Mouse (Mus musculus): ENCODE data around the gene Tent2. TPM values are rescaled to one million over a fixed set of nuclear protein-coding genes. Genes with fewer than 3 reads are reported as not detected.

Gene Tent2
- polyA plus RNA-seq, 1 experiment from 2014 or later: 57.1 TPM

GRCm38 (mm10) chr13:93138059-93138458 is 54.1 kb downstream of the Tent2 start:
- Histone ChIP-seq H3K9ac (no peak overlapping the region), H3K4me3 (no peak overlapping the region), H3K4me1 (peaks cover 6% of the 10 kb centered on the region; the same call in 1 of the 2 replicates), H3K36me3 (no peaks in the 10 kb centered on the region), H3K9me3 (no peaks in the 10 kb centered on the region), H3K27ac (peak overlapping the region; percentile 22; the same call in 1 of the 2 replicates), H3K27me3 (no peaks in the 10 kb centered on the region), H3K4me2 (no peak overlapping the region)
- 23% methylated on average over 1 of the region's 1 CpGs for WGBS
- peak; percentile 49; the same call in 1 of the 2 replicates for ATAC-seq (ENCODE audit: borderline replicate concordance, extremely low read depth, low FRiP score, low TSS enrichment)

GRCm38 (mm10) chr13:93137098-93137497 is 55.1 kb downstream of the Tent2 start:
- WGBS: 86% methylated on average over 7 of the region's 7 CpGs
- Histone ChIP-seq H3K27ac (no peak overlapping the region), H3K4me2 (no peak overlapping the region), H3K9ac (no peak overlapping the region), H3K9me3 (no peaks in the 10 kb centered on the region), H3K4me1 (0 out of 2 replicates have a peak, but pooled peaks cover 5% of the 10 kb centered on the region), H3K4me3 (no peak overlapping the region), H3K27me3 (no peaks in the 10 kb centered on the region), H3K36me3 (no peaks in the 10 kb centered on the region)
- no peak for ATAC-seq (ENCODE audit: borderline replicate concordance, extremely low read depth, low FRiP score, low TSS enrichment)

GRCm38 (mm10) chr13:93136251-93136650 is 55.9 kb downstream of the Tent2 start:
- Histone ChIP-seq H3K9me3 (no peaks in the 10 kb centered on the region), H3K27me3 (no peaks in the 10 kb centered on the region), H3K4me2 (no peak overlapping the region), H3K27ac (no peak overlapping the region), H3K9ac (no peak overlapping the region), H3K36me3 (no peaks in the 10 kb centered on the region), H3K4me1 (0 out of 2 replicates have a peak, but pooled peaks cover 5% of the 10 kb centered on the region), H3K4me3 (no peak overlapping the region)
- 81% methylated on average over 1 of the region's 1 CpGs for WGBS
- no peak for ATAC-seq (ENCODE audit: borderline replicate concordance, extremely low read depth, low FRiP score, low TSS enrichment)

GRCm38 (mm10) chr13:93135501-93135900 is 56.7 kb downstream of the Tent2 start:
- WGBS: 74% methylated on average over 2 of the region's 2 CpGs
- no peak overlapping the region for H3K4me2 ChIP-seq
- H3K9ac ChIP-seq: no peak overlapping the region
- no peak overlapping the region for H3K4me3 ChIP-seq
- no peak for ATAC-seq (ENCODE audit: borderline replicate concordance, extremely low read depth, low FRiP score, low TSS enrichment)
- H3K36me3 ChIP-seq: no peaks in the 10 kb centered on the region
- no peaks in the 10 kb centered on the region for H3K27me3 ChIP-seq
- H3K9me3 ChIP-seq: no peaks in the 10 kb centered on the region
- no peak overlapping the region for H3K27ac ChIP-seq
- H3K4me1 ChIP-seq: 0 out of 2 replicates have a peak, but pooled peaks cover 5% of the 10 kb centered on the region

- 81% methylated on average over 3 of the region's 3 CpGs for WGBS
- no peaks in the 10 kb centered on the region for H3K4me1 ChIP-seq
- H3K9ac ChIP-seq: no peak overlapping the region
- ATAC-seq (ENCODE audit: borderline replicate concordance, extremely low read depth, low FRiP score, low TSS enrichment): no peak
- H3K27me3 ChIP-seq: no peaks in the 10 kb centered on the region
- no peaks in the 10 kb centered on the region for H3K36me3 ChIP-seq
- H3K27ac ChIP-seq: no peak overlapping the region
- no peaks in the 10 kb centered on the region for H3K9me3 ChIP-seq
- H3K4me2 ChIP-seq: no peak overlapping the region
- no peak overlapping the region for H3K4me3 ChIP-seq
These were observed 61.5 kb downstream of the Tent2 start for GRCm38 (mm10) chr13:93130674-93131073.

- H3K27ac ChIP-seq: no peak overlapping the region
- H3K4me2 ChIP-seq: no peak overlapping the region
- H3K9me3 ChIP-seq: no peaks in the 10 kb centered on the region
- H3K4me1 ChIP-seq: no peaks in the 10 kb centered on the region
- no peaks in the 10 kb centered on the region for H3K27me3 ChIP-seq
- no peak overlapping the region for H3K9ac ChIP-seq
- H3K36me3 ChIP-seq: no peaks in the 10 kb centered on the region
- H3K4me3 ChIP-seq: no peak overlapping the region
- no peak for ATAC-seq (ENCODE audit: borderline replicate concordance, extremely low read depth, low FRiP score, low TSS enrichment)
- 82% methylated on average over 5 of the region's 5 CpGs for WGBS
These were observed 63.2 kb downstream of the Tent2 start for GRCm38 (mm10) chr13:93128961-93129360.

GRCm38 (mm10) chr13:93128111-93128860 is 63.9 kb downstream of the Tent2 start:
- Histone ChIP-seq H3K36me3 (no peaks in the 10 kb centered on the region), H3K27me3 (no peaks in the 10 kb centered on the region), H3K27ac (no peak overlapping the region), H3K4me1 (no peaks in the 10 kb centered on the region), H3K9ac (no peak overlapping the region), H3K9me3 (no peaks in the 10 kb centered on the region), H3K4me2 (no peak overlapping the region), H3K4me3 (no peak overlapping the region)
- no peak for ATAC-seq (ENCODE audit: borderline replicate concordance, extremely low read depth, low FRiP score, low TSS enrichment)
- WGBS: 70% methylated on average over 8 of the region's 8 CpGs

- Histone ChIP-seq H3K4me2 (no peak overlapping the region), H3K9me3 (no peaks in the 10 kb centered on the region), H3K4me3 (no peak overlapping the region), H3K27ac (no peak overlapping the region), H3K9ac (no peak overlapping the region), H3K27me3 (no peaks in the 10 kb centered on the region), H3K36me3 (no peaks in the 10 kb centered on the region), H3K4me1 (no peaks in the 10 kb centered on the region)
- no peak for ATAC-seq (ENCODE audit: borderline replicate concordance, extremely low read depth, low FRiP score, low TSS enrichment)
- 85% methylated on average over 9 of the region's 9 CpGs for WGBS
These were observed 69.9 kb downstream of the Tent2 start for GRCm38 (mm10) chr13:93122321-93122720.

- WGBS: 59% methylated on average over 7 of the region's 7 CpGs
- ATAC-seq (ENCODE audit: borderline replicate concordance, extremely low read depth, low FRiP score, low TSS enrichment): no peak
- H3K9me3 ChIP-seq: no peaks in the 10 kb centered on the region
- H3K36me3 ChIP-seq: no peaks in the 10 kb centered on the region
- no peaks in the 10 kb centered on the region for H3K27me3 ChIP-seq
- H3K9ac ChIP-seq: no peak overlapping the region
- no peaks in the 10 kb centered on the region for H3K4me1 ChIP-seq
- no peak overlapping the region for H3K27ac ChIP-seq
- H3K4me2 ChIP-seq: no peak overlapping the region
- H3K4me3 ChIP-seq: no peak overlapping the region
These were observed 74.9 kb downstream of the Tent2 start for GRCm38 (mm10) chr13:93117241-93117640.

GRCm38 (mm10) chr13:93102340-93103090 is 89.7 kb downstream of the Tent2 start:
- H3K27ac ChIP-seq: no peak overlapping the region
- no peak overlapping the region for H3K4me2 ChIP-seq
- H3K9me3 ChIP-seq: no peaks in the 10 kb centered on the region
- 75% methylated on average over 4 of the region's 4 CpGs for WGBS
- no peaks in the 10 kb centered on the region for H3K36me3 ChIP-seq
- no peak overlapping the region for H3K9ac ChIP-seq
- no peaks in the 10 kb centered on the region for H3K27me3 ChIP-seq
- H3K4me3 ChIP-seq: no peak overlapping the region
- H3K4me1 ChIP-seq: no peaks in the 10 kb centered on the region
- no peak for ATAC-seq (ENCODE audit: borderline replicate concordance, extremely low read depth, low FRiP score, low TSS enrichment)

GRCm38 (mm10) chr13:93098596-93098995 is 93.6 kb downstream of the Tent2 start:
- no peak for ATAC-seq (ENCODE audit: borderline replicate concordance, extremely low read depth, low FRiP score, low TSS enrichment)
- WGBS: 80% methylated on average over 3 of the region's 3 CpGs
- no peak overlapping the region for H3K27ac ChIP-seq
- no peak overlapping the region for H3K9ac ChIP-seq
- no peak overlapping the region for H3K4me2 ChIP-seq
- no peak overlapping the region for H3K4me3 ChIP-seq
- no peaks in the 10 kb centered on the region for H3K4me1 ChIP-seq
- no peaks in the 10 kb centered on the region for H3K27me3 ChIP-seq
- H3K36me3 ChIP-seq: no peaks in the 10 kb centered on the region
- no peaks in the 10 kb centered on the region for H3K9me3 ChIP-seq

GRCm38 (mm10) chr13:93096643-93097042 is 95.5 kb downstream of the Tent2 start:
- no peak overlapping the region for H3K4me2 ChIP-seq
- no peak for ATAC-seq (ENCODE audit: borderline replicate concordance, extremely low read depth, low FRiP score, low TSS enrichment)
- H3K4me3 ChIP-seq: no peak overlapping the region
- H3K27ac ChIP-seq: no peak overlapping the region
- 89% methylated on average over 6 of the region's 6 CpGs for WGBS
- no peaks in the 10 kb centered on the region for H3K4me1 ChIP-seq
- no peaks in the 10 kb centered on the region for H3K27me3 ChIP-seq
- H3K36me3 ChIP-seq: no peaks in the 10 kb centered on the region
- H3K9ac ChIP-seq: no peak overlapping the region
- H3K9me3 ChIP-seq: no peaks in the 10 kb centered on the region
